Mouse (Mus musculus): ENCODE measurements at regions not wholly inside any gene's neighbourhood (a gene's known extent, or its start where the extent isn't known, plus 50 kb on each side); places are given as distances from the start of the nearest gene placed in this dataset.

DNA sequence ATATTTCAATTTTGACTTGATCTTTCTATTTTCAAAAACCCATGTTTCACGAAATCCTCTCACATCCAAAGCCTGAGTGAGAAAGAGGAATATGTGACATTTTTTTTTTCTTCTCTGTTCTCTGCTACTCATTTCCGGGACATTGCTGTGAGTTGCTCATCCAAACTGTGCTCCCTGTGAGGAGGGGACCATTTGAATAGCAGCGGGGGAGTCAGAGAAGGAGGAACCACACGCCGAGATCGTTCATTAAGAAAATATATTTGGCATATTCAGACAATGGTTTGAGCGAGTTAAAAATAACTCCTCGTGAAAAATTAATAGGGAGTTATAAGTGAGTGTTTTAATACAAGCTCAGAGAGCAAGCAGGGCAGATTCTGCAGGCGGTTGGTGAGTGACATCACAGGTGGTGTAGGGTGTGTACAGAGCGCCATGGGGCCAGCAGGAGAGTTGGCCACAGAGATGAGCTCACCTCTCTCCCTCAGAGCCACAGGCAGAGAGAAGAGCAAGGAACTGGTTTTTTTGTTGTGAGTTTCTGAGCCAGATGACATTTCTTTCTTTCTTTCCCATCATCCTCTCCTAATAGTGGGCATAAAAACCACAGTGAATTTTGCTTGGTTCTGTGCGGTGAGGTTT, 54.4 kb upstream of the Calcoco1 start:
- 50% methylated on average over 11 of the region's 11 CpGs for WGBS
- Histone ChIP-seq H3K9ac (ENCODE audit: low read length) (no peak overlapping the region), H3K4me1 (replicated peaks; ENCODE audit: control insufficient read depth, insufficient read depth, low read length) (no peaks in the 10 kb centered on the region), H3K4me3 (ENCODE audit: low read depth, low read length) (no peak overlapping the region), H3K27ac (ENCODE audit: low read depth) (no peak overlapping the region), H3K36me3 (ENCODE audit: control insufficient read depth, insufficient read depth, low read length) (no peaks in the 10 kb centered on the region), H3K27me3 (replicated peaks; ENCODE audit: control insufficient read depth, insufficient read depth, low read length) (peaks cover 3% of the 10 kb centered on the region; the same call in 1 of the 2 replicates), H3K9me3 (ENCODE audit: control insufficient read depth, low read length) (no peaks in the 10 kb centered on the region), H3K4me2 (ENCODE audit: low read length) (no peak overlapping the region)
- ATAC-seq (replicated peaks; ENCODE audit: low FRiP score, low TSS enrichment, low read depth) (no peak), DNase-seq (ENCODE audit: low spot score) (no peak)

DNA sequence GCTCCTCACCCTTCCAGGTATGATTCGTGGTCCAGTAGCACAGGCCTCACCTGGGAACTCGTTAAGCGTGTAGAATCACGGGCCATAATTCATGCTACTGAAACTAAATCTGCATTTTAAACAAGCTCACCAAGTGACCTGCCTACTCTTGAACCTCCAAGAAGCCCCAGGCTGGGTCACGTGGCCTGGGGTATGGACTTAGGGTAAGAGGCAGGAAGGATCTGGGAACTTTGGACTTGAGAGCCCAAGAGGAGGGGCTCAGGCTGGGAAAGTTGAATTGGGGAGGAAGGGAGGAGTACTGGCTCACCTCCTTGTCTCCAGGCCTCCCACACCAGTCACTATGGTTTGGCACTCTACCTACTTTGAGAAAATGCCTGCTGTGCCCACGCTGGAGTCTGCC, 58.6 kb upstream of the Calcoco1 start:
- H3K9me3 ChIP-seq (ENCODE audit: control insufficient read depth, low read length) = no peaks in the 10 kb centered on the region
- peaks cover 2% of the 10 kb centered on the region for H3K27me3 ChIP-seq (replicated peaks; ENCODE audit: control insufficient read depth, insufficient read depth, low read length)
- no peaks in the 10 kb centered on the region for H3K36me3 ChIP-seq (ENCODE audit: control insufficient read depth, insufficient read depth, low read length)
- no peak overlapping the region for H3K4me3 ChIP-seq (ENCODE audit: low read depth, low read length)
- no peak overlapping the region for H3K27ac ChIP-seq (ENCODE audit: low read depth)
- no peaks in the 10 kb centered on the region; the same call in 1 of the 2 replicates for H3K4me1 ChIP-seq (replicated peaks; ENCODE audit: control insufficient read depth, insufficient read depth, low read length)
- no peak overlapping the region for H3K4me2 ChIP-seq (ENCODE audit: low read length)
- 82% methylated on average over 6 of the region's 6 CpGs for WGBS
- DNase-seq (ENCODE audit: low spot score) = no peak
- ATAC-seq (replicated peaks; ENCODE audit: low FRiP score, low TSS enrichment, low read depth) = no peak
- H3K9ac ChIP-seq (ENCODE audit: low read length) = no peak overlapping the region

DNA sequence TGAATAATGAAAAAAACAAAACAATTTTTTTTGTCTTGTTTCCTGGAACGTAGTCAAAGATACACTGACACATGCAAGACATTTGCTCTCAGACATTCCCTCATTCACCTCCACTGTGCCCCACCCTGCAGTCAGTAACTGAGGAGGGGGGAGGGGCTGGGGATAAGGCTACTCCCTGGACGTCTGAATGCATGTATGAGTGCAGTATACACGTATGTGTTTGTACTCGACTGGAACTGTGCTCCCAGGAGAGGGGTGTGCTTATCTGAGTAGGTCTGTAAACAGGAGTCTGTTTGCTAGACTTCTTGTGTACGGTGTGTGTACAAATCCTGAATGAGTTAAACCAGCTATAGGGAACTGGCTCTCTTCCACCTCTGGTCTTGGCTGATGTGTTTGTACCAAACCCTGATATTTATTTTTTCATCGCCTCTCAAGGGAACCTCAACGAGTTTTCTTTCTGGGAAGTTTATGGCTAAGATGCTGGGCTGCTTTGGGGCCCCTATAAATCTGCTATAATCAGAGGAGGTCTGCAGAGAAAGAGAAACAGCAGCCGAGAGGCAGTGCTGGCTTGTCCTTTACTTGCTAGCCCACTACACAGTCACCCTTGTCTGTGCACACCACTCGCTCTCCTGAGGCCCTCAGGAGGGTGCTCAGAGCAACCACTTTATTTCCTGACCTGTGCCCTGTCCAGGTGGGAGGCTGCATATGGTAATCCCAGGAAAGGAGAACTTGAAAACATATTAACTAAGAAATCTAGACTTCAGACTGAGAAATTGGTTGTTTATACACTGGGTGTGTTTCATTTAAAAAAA, 61.2 kb upstream of the Calcoco1 start:
- no peak overlapping the region for H3K4me2 ChIP-seq (ENCODE audit: low read length)
- DNase-seq (ENCODE audit: low spot score) (no peak), ATAC-seq (replicated peaks; ENCODE audit: low FRiP score, low TSS enrichment, low read depth) (0 out of 2 replicates have a peak, but pooled peaks have one; percentile 47)
- no peaks in the 10 kb centered on the region for H3K36me3 ChIP-seq (ENCODE audit: control insufficient read depth, insufficient read depth, low read length)
- peaks cover 6% of the 10 kb centered on the region for H3K27me3 ChIP-seq (replicated peaks; ENCODE audit: control insufficient read depth, insufficient read depth, low read length)
- H3K4me3 ChIP-seq (ENCODE audit: low read depth, low read length) = no peak overlapping the region
- WGBS = 14% methylated on average over 9 of the region's 9 CpGs
- no peaks in the 10 kb centered on the region; the same call in 1 of the 2 replicates for H3K4me1 ChIP-seq (replicated peaks; ENCODE audit: control insufficient read depth, insufficient read depth, low read length)
- H3K9ac ChIP-seq (ENCODE audit: low read length) = no peak overlapping the region
- no peak overlapping the region for H3K27ac ChIP-seq (ENCODE audit: low read depth)
- no peaks in the 10 kb centered on the region for H3K9me3 ChIP-seq (ENCODE audit: control insufficient read depth, low read length)

DNA sequence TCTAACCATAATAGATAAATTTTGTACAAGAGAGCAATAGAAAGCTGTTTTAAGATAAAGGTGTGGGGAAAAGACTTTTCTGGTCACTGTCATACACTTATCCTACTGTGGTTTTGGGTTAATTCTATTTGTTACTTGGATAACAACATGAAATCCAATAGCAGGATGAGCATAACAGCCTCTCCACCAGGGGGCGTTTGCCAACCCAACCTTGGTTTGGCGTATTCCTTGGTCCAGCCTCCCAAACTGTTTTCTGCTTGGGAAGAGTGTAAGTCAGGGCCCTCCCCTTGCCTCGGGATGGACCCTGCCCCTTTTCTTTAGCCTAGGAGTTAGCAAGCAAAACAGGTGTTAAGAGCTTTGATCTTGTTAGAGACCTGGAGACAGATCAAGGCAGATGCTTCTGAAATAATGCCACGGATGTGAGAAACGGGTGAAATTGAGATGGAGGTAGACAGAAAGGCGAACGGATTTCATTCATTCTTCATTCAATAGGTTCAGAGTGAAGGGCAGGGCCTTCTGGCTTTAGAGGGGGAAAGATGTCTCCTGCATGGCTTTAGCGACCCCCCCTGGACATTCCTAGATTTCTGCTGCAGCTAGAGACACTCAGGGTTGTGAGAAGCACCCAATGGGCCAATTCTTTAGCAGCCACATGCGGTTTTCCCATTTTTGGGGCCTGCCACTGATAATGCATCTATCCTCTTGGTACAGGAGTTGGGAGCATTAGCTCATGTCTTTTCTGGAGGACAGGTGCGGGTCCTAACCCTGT, 63.3 kb upstream of the Calcoco1 start:
- H3K4me2 ChIP-seq (ENCODE audit: low read length) = no peak overlapping the region
- no peaks in the 10 kb centered on the region for H3K36me3 ChIP-seq (ENCODE audit: control insufficient read depth, insufficient read depth, low read length)
- H3K4me3 ChIP-seq (ENCODE audit: low read depth, low read length) = no peak overlapping the region
- ATAC-seq (replicated peaks; ENCODE audit: low FRiP score, low TSS enrichment, low read depth) = no peak
- H3K27ac ChIP-seq (ENCODE audit: low read depth) = no peak overlapping the region
- no peaks in the 10 kb centered on the region for H3K9me3 ChIP-seq (ENCODE audit: control insufficient read depth, low read length)
- H3K4me1 ChIP-seq (replicated peaks; ENCODE audit: control insufficient read depth, insufficient read depth, low read length) = no peaks in the 10 kb centered on the region; the same call in 1 of the 2 replicates
- no peak overlapping the region for H3K9ac ChIP-seq (ENCODE audit: low read length)
- 30% methylated on average over 10 of the region's 10 CpGs for WGBS
- peaks cover 6% of the 10 kb centered on the region for H3K27me3 ChIP-seq (replicated peaks; ENCODE audit: control insufficient read depth, insufficient read depth, low read length)
- DNase-seq (ENCODE audit: low spot score) = peak; percentile 78

DNA sequence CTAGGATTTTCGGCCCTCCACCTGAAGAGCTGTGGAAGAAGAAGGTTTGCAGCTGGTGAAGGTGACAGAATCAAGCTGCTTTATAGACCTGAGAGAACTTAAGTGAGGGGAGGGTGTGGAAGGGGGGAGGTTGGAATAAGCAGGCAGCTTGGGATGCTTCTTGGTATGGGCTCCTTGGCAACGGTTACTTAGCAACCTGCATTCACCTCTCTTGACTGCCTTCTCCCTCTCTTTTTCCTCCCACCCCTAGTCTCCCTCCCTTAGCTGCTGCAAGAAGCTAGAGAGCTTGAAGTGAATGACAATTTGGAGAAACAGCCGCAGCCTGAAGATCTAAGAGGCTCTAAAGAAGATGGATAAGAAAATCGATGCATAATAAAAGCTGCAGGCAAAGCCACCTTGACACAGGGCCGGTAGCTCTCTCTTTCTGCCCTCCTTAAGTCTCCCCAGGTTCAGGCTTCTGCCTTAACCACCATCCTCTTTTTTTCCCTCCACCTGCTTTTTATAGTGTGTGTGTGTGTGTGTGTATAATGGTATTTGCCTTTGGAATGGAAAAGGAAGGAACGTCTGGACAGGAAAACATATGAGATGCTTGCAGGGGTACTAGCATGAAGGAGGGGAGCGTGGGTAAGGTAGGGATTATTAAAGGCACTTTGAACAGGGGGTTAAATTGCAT, 67.0 kb upstream of the Calcoco1 start:
- Histone ChIP-seq H3K27ac (ENCODE audit: low read depth) (no peak overlapping the region), H3K27me3 (replicated peaks; ENCODE audit: control insufficient read depth, insufficient read depth, low read length) (peaks cover 6% of the 10 kb centered on the region), H3K4me1 (replicated peaks; ENCODE audit: control insufficient read depth, insufficient read depth, low read length) (no peaks in the 10 kb centered on the region; the same call in 1 of the 2 replicates), H3K4me3 (ENCODE audit: low read depth, low read length) (no peak overlapping the region), H3K9me3 (ENCODE audit: control insufficient read depth, low read length) (no peaks in the 10 kb centered on the region), H3K4me2 (ENCODE audit: low read length) (no peak overlapping the region), H3K9ac (ENCODE audit: low read length) (no peak overlapping the region), H3K36me3 (ENCODE audit: control insufficient read depth, insufficient read depth, low read length) (no peaks in the 10 kb centered on the region)
- ATAC-seq (replicated peaks; ENCODE audit: low FRiP score, low TSS enrichment, low read depth) (no peak), DNase-seq (ENCODE audit: low spot score) (no peak)
- WGBS = 48% methylated on average over 7 of the region's 7 CpGs

DNA sequence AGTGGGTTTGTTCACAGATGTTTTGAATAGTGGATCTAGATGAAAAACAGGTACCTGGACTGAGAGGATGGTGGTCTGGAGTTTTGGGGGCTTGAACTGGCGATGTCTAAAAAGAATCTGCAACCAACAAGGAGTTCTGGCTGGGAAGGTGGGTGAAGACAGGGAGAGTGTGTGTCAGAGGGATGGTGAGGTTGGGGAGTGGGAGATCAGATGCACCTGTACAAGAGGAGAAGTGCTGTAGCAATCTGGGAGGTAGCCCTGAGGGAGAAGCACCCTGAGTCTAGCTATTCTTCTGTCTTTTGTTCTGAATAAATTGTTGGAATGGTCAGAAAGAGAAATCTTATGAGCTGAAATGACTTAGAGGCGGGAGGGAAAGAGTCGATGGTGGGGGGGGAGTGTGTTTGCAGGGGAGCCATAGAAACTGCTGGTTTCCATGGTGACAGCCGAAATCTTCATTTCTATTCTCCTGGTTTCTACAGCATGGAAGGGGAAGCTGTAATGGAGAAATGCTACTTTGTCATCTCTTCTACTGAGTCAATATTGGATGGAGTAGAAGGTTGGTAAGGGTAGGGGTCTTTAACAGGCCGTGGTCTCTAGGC, 75.1 kb upstream of the Calcoco1 start:
- ATAC-seq (replicated peaks; ENCODE audit: low FRiP score, low TSS enrichment, low read depth) (no peak), DNase-seq (ENCODE audit: low spot score) (no peak)
- WGBS = 74% methylated on average over 5 of the region's 5 CpGs
- no peak overlapping the region for H3K27ac ChIP-seq (ENCODE audit: low read depth)
- H3K9me3 ChIP-seq (ENCODE audit: control insufficient read depth, low read length) = no peaks in the 10 kb centered on the region
- no peaks in the 10 kb centered on the region for H3K36me3 ChIP-seq (ENCODE audit: control insufficient read depth, insufficient read depth, low read length)
- no peaks in the 10 kb centered on the region for H3K4me1 ChIP-seq (replicated peaks; ENCODE audit: control insufficient read depth, insufficient read depth, low read length)
- no peak overlapping the region for H3K4me3 ChIP-seq (ENCODE audit: low read depth, low read length)
- H3K9ac ChIP-seq (ENCODE audit: low read length) = no peak overlapping the region
- H3K27me3 ChIP-seq (replicated peaks; ENCODE audit: control insufficient read depth, insufficient read depth, low read length) = peaks cover 15% of the 10 kb centered on the region; the same call in 1 of the 2 replicates
- H3K4me2 ChIP-seq (ENCODE audit: low read length) = no peak overlapping the region

DNA sequence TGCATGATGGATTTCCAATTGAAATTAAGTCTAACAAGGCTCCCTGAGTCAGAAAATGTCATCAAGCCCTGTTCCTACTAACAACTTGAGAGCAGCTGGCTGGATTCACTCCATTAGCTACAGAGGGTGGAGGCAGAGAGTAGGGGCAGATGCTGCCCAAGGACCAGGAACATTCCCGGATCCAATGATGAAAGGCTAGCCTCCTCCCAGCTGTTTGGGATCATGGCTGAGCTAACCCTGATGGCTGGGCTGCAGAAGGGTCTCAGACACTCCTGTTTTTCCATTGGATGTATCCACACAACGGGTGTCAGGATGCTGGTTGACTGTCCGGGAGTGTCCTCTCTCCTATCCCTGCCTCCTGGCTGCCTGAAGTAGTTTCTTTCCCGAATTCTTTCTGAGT, 78.1 kb upstream of the Calcoco1 start:
- Histone ChIP-seq H3K9me3 (ENCODE audit: control insufficient read depth, low read length) (no peaks in the 10 kb centered on the region), H3K4me2 (ENCODE audit: low read length) (no peak overlapping the region), H3K27me3 (replicated peaks; ENCODE audit: control insufficient read depth, insufficient read depth, low read length) (peaks cover 15% of the 10 kb centered on the region; the same call in 1 of the 2 replicates), H3K4me1 (replicated peaks; ENCODE audit: control insufficient read depth, insufficient read depth, low read length) (no peaks in the 10 kb centered on the region), H3K27ac (ENCODE audit: low read depth) (no peak overlapping the region), H3K36me3 (ENCODE audit: control insufficient read depth, insufficient read depth, low read length) (no peaks in the 10 kb centered on the region), H3K4me3 (ENCODE audit: low read depth, low read length) (no peak overlapping the region), H3K9ac (ENCODE audit: low read length) (no peak overlapping the region)
- DNase-seq (ENCODE audit: low spot score) (no peak), ATAC-seq (replicated peaks; ENCODE audit: low FRiP score, low TSS enrichment, low read depth) (no peak)
- WGBS = 66% methylated on average over 4 of the region's 4 CpGs

DNA sequence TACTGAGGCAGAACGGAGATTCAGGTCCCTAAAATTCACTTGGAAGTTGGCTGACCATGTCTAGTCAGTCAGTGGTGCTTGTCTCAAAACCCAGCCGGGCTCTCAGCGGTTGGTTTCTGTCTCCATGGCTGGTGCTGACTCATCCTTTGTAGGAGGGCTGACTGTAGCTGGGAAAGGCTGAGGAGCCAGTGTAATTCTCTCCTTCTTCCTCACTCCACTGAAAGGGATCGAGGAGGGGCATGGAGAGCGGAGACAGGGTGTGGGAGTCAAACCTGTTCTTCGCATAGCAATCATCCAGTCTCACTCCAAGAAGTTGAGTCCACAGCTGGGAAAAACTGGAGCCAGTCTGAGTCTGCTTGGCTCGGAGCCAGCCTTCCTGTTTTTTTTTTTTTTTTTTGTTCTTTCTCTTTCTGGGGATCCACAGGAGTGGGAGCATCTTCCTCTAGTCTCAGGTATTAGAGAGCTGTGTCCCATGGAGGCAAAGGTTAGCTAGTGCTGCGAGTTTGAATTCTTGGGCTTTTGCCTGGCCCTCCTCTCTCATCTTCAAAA, 80.4 kb upstream of the Calcoco1 start:
- Histone ChIP-seq H3K4me2 (ENCODE audit: low read length) (no peak overlapping the region), H3K4me1 (replicated peaks; ENCODE audit: control insufficient read depth, insufficient read depth, low read length) (no peaks in the 10 kb centered on the region), H3K36me3 (ENCODE audit: control insufficient read depth, insufficient read depth, low read length) (no peaks in the 10 kb centered on the region), H3K27me3 (replicated peaks; ENCODE audit: control insufficient read depth, insufficient read depth, low read length) (peaks cover 12% of the 10 kb centered on the region; the same call in 1 of the 2 replicates), H3K9me3 (ENCODE audit: control insufficient read depth, low read length) (no peaks in the 10 kb centered on the region), H3K4me3 (ENCODE audit: low read depth, low read length) (no peak overlapping the region), H3K27ac (ENCODE audit: low read depth) (no peak overlapping the region), H3K9ac (ENCODE audit: low read length) (no peak overlapping the region)
- no peak for DNase-seq (ENCODE audit: low spot score)
- 58% methylated on average over 8 of the region's 8 CpGs for WGBS
- ATAC-seq (replicated peaks; ENCODE audit: low FRiP score, low TSS enrichment, low read depth) = no peak

Measured in intestine, embryonic 14.5 days (tissue).